Mouse (Mus musculus): ENCODE data around the gene Sept9. TPM values are rescaled to one million over a fixed set of nuclear protein-coding genes. Genes with fewer than 3 reads are reported as not detected.
"Not testable (repeated sequence)": the region's sequence is repeated elsewhere in the genome, so short reads cannot be mapped to it uniquely, and the experiment has no call there.

Gene Sept9
- polyA plus RNA-seq, 1 experiment from 2014 or later = 149 TPM

DNA sequence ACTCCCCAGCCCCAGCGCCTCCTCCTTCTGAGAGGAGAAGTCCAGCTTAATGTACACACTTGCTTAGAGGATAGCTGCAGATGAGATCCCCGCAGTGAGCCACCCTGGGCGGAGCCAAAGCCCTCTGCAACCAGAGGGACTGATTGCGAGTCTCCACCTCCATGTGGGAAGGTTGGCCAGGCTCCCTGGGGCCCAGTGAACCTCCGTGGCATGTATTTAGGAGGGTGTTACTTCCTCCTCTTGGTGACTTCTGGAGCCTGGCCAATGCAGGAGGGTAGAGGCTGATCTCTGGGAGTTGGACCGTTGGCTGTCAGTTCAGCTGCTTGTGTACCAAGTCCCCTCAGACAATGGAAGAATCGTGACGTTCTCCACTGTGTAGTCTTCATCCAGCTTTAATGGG is 139.0 kb downstream of the Sept9 start:
- Histone ChIP-seq H3K4me1 (ENCODE audit: insufficient read depth) (peaks cover 41% of the 10 kb centered on the region), H3K36me3 (ENCODE audit: insufficient read depth) (no peaks in the 10 kb centered on the region), H3K4me3 (ENCODE audit: low read depth, low read length) (no peak overlapping the region), H3K27ac (ENCODE audit: low read depth) (peak overlapping the region; percentile 34), H3K9ac (no peak overlapping the region), H3K27me3 (ENCODE audit: insufficient read depth, low read length) (no peaks in the 10 kb centered on the region), H3K4me2 (0 out of 2 replicates have a peak overlapping the region, but pooled peaks have one; percentile 4), H3K9me3 (ENCODE audit: low read depth, low read length) (no peaks in the 10 kb centered on the region)
- 22% methylated on average over 8 of the region's 8 CpGs for WGBS
- no peak for TF ChIP-seq CTCF (IDR thresholded peaks at IDR 0.05; ENCODE audit: low read depth)
- ATAC-seq (ENCODE audit: insufficient read depth) = peak; percentile 65
- peak; percentile 84 for DNase-seq

DNA sequence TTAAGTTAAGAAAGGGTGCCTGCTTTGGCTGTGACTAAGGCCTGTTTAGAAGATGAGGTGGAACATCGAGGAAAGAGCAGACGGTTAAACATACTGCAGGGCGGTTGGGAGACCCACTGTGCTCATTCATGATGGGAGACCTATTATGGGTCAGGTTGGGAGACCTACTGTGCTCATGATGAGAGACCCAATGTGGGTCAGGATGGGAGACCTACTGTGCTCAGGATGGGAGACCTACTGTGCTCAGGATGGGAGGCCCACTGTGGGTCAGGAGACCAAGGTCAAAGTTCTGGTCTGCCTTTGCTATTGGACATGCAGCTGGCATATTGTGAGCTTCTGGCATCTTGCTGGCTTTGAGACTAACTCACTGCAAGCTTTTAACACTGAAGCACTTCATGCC is 139.6 kb downstream of the Sept9 start:
- Histone ChIP-seq H3K27ac (ENCODE audit: low read depth) (peak overlapping the region; percentile 34), H3K4me3 (ENCODE audit: low read depth, low read length) (no peak overlapping the region), H3K36me3 (ENCODE audit: insufficient read depth) (no peaks in the 10 kb centered on the region), H3K27me3 (ENCODE audit: insufficient read depth, low read length) (no peaks in the 10 kb centered on the region), H3K9ac (no peak overlapping the region), H3K4me2 (no peak overlapping the region), H3K4me1 (ENCODE audit: insufficient read depth) (peaks cover 41% of the 10 kb centered on the region), H3K9me3 (ENCODE audit: low read depth, low read length) (no peaks in the 10 kb centered on the region)
- no peak for TF ChIP-seq CTCF (IDR thresholded peaks at IDR 0.05; ENCODE audit: low read depth)
- 78% methylated on average over 3 of the region's 3 CpGs for WGBS
- no peak for ATAC-seq (ENCODE audit: insufficient read depth)
- no peak for DNase-seq

GRCm38 (mm10) chr11:117341218-117341617 is 141.8 kb downstream of the Sept9 start:
- WGBS = 66% methylated on average over 7 of the region's 7 CpGs
- no peaks in the 10 kb centered on the region for H3K9me3 ChIP-seq (ENCODE audit: low read depth, low read length)
- no peak overlapping the region for H3K9ac ChIP-seq
- H3K36me3 ChIP-seq (ENCODE audit: insufficient read depth) = no peaks in the 10 kb centered on the region
- no peak overlapping the region for H3K4me3 ChIP-seq (ENCODE audit: low read depth, low read length)
- H3K4me1 ChIP-seq (ENCODE audit: insufficient read depth) = peaks cover 48% of the 10 kb centered on the region
- H3K4me2 ChIP-seq = no peak overlapping the region
- DNase-seq (no peak), ATAC-seq (ENCODE audit: insufficient read depth) (no peak)
- no peak for TF ChIP-seq CTCF (IDR thresholded peaks at IDR 0.05; ENCODE audit: low read depth)
- H3K27me3 ChIP-seq (ENCODE audit: insufficient read depth, low read length) = no peaks in the 10 kb centered on the region
- H3K27ac ChIP-seq (ENCODE audit: low read depth) = no peak overlapping the region

GRCm38 (mm10) chr11:117342076-117342475 is 142.6 kb downstream of the Sept9 start:
- Histone ChIP-seq H3K27ac (ENCODE audit: low read depth) (no peak overlapping the region), H3K9ac (no peak overlapping the region), H3K4me3 (ENCODE audit: low read depth, low read length) (no peak overlapping the region), H3K4me1 (ENCODE audit: insufficient read depth) (peaks cover 54% of the 10 kb centered on the region), H3K9me3 (ENCODE audit: low read depth, low read length) (no peaks in the 10 kb centered on the region), H3K4me2 (no peak overlapping the region), H3K27me3 (ENCODE audit: insufficient read depth, low read length) (no peaks in the 10 kb centered on the region), H3K36me3 (ENCODE audit: insufficient read depth) (no peaks in the 10 kb centered on the region)
- DNase-seq (no peak), ATAC-seq (ENCODE audit: insufficient read depth) (no peak)
- 91% methylated on average over 7 of the region's 7 CpGs for WGBS
- no peak for TF ChIP-seq CTCF (IDR thresholded peaks at IDR 0.05; ENCODE audit: low read depth)

DNA sequence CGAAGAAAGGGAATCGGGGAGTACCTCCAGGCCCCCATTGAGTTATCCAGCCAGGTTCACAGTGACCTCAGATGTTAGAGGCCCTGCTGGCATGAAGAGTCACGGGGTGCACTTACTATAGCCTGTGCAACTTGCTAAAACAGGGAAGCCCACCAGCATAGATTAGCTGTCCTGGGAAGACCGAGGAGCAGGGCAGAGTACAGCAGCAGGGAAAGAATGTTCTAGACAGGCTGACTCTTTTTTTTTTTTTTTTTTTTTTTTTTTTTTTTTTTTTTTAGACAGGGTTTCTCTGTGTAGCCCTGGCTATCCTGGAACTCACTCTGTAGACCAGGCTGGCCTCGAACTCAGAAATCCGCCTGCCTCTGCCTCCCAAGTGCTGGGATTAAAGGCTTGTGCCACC is 143.0 kb downstream of the Sept9 start:
- not testable (repeated sequence) for H3K27ac ChIP-seq (ENCODE audit: low read depth); H3K4me2 ChIP-seq; ATAC-seq (ENCODE audit: insufficient read depth); H3K9ac ChIP-seq; H3K27me3 ChIP-seq (ENCODE audit: insufficient read depth, low read length); DNase-seq; H3K4me3 ChIP-seq (ENCODE audit: low read depth, low read length); H3K36me3 ChIP-seq (ENCODE audit: insufficient read depth); H3K9me3 ChIP-seq (ENCODE audit: low read depth, low read length)
- WGBS = 86% methylated on average over 5 of the region's 6 CpGs
- H3K4me1 ChIP-seq (ENCODE audit: insufficient read depth) = peaks cover 57% of the 10 kb centered on the region

DNA sequence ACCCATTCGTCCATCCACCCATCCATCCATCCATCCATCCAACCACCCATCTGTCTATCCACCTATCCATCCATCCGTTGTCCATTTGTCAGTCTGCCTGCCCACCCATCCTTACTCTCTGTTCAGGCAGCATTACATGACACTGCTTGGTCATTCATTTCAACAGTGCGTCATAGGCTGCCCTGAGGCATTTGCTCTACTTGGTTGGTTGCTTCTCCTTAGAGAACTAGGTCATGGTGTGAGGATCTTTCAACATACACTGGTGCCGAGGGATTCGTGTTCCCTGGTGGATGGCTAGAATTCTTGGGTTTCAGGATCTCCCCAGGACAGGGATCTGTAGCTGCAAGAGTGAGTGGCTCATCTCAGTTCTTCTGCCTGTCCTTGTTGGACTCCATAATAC is 144.3 kb downstream of the Sept9 start:
- peak overlapping the region; percentile 88; the same call in 1 of the 2 replicates for H3K27ac ChIP-seq (ENCODE audit: low read depth)

GRCm38 (mm10) chr11:117344339-117345021 is 145.0 kb downstream of the Sept9 start:
- no peaks in the 10 kb centered on the region for H3K9me3 ChIP-seq (ENCODE audit: low read depth, low read length)
- peak overlapping the region; percentile 88 for H3K27ac ChIP-seq (ENCODE audit: low read depth)
- H3K9ac ChIP-seq = peak overlapping the region; percentile 24
- H3K4me2 ChIP-seq = peak overlapping the region; percentile 47
- H3K36me3 ChIP-seq (ENCODE audit: insufficient read depth) = no peaks in the 10 kb centered on the region
- ATAC-seq (ENCODE audit: insufficient read depth) (peak; percentile 10; the same call in 1 of the 2 replicates), DNase-seq (no peak)
- H3K27me3 ChIP-seq (ENCODE audit: insufficient read depth, low read length) = no peaks in the 10 kb centered on the region
- TF ChIP-seq CTCF (IDR thresholded peaks at IDR 0.05; ENCODE audit: low read depth) = no peak
- no peak overlapping the region for H3K4me3 ChIP-seq (ENCODE audit: low read depth, low read length)
- 32% methylated on average over 11 of the region's 11 CpGs for WGBS
- peaks cover 49% of the 10 kb centered on the region for H3K4me1 ChIP-seq (ENCODE audit: insufficient read depth)

More for the DNA sequence above, 144.3 kb downstream of the Sept9 start:
- H3K9ac ChIP-seq = no peak overlapping the region
- no peak overlapping the region for H3K4me3 ChIP-seq (ENCODE audit: low read depth, low read length)
- H3K27me3 ChIP-seq (ENCODE audit: insufficient read depth, low read length) = no peaks in the 10 kb centered on the region
- H3K4me2 ChIP-seq = no peak overlapping the region
- TF ChIP-seq CTCF (IDR thresholded peaks at IDR 0.05; ENCODE audit: low read depth) = no peak
- DNase-seq (no peak), ATAC-seq (ENCODE audit: insufficient read depth) (no peak)
- no peaks in the 10 kb centered on the region for H3K9me3 ChIP-seq (ENCODE audit: low read depth, low read length)
- peaks cover 48% of the 10 kb centered on the region for H3K4me1 ChIP-seq (ENCODE audit: insufficient read depth)
- 80% methylated on average over 5 of the region's 5 CpGs for WGBS
- H3K36me3 ChIP-seq (ENCODE audit: insufficient read depth) = no peaks in the 10 kb centered on the region
